Mouse (Mus musculus) neural tube, embryonic 13.5 days (tissue): ENCODE measurements around the gene Rasa4. TPM values are rescaled to one million over a fixed set of nuclear protein-coding genes. Genes with fewer than 3 reads are reported as not detected.

Experiments
- ATAC-seq: fragments of 200-750 bp; cut with Nextera tagmentation; 2 replicates; pipeline ENCODE4 v1.8.0; 2017; ENCODE audit warnings: low read depth, mild to moderate bottlenecking, moderate TSS enrichment, moderate library complexity
- H3K27ac ChIP-seq: fragments of 300-500 bp; sonication (generic); replicated peaks from 2 replicates; pipeline ENCODE4 v1.5.1; 2015; ENCODE audit warnings: moderate library complexity, mild to moderate bottlenecking, inconsistent platforms
- H3K27me3 ChIP-seq: fragments of 300-500 bp; sonication (generic); 2 replicates; pipeline ENCODE4 v1.6.1; 2015; ENCODE audit warnings: mild to moderate bottlenecking, inconsistent platforms
- H3K36me3 ChIP-seq: fragments of 300-500 bp; sonication (generic); 2 replicates; pipeline ENCODE4 v1.6.1; 2015; ENCODE audit warnings: mild to moderate bottlenecking, inconsistent platforms
- H3K4me1 ChIP-seq: fragments of 300-500 bp; sonication (generic); replicated peaks from 2 replicates; pipeline ENCODE4 v1.6.1; 2015; ENCODE audit warnings: inconsistent platforms
- H3K4me2 ChIP-seq: fragments of 300-500 bp; sonication (generic); 2 replicates; pipeline ENCODE4 v1.6.1; 2015; ENCODE audit warnings: inconsistent platforms, mild to moderate bottlenecking, moderate library complexity
- H3K4me3 ChIP-seq: fragments of 300-500 bp; sonication (generic); 2 replicates; pipeline ENCODE4 v1.5.1; 2015; ENCODE audit warnings: mild to moderate bottlenecking, inconsistent platforms
- H3K9ac ChIP-seq: fragments of 300-500 bp; sonication (generic); 2 replicates; pipeline ENCODE4 v1.6.1; 2015; ENCODE audit warnings: moderate library complexity, mild to moderate bottlenecking, inconsistent platforms
- H3K9me3 ChIP-seq: fragments of 300-500 bp; sonication (generic); 2 replicates; pipeline ENCODE4 v1.6.1; 2016; ENCODE audit warnings: inconsistent platforms
- whole genome bisulfite sequencing: fragments of 180-500 bp; shearing (Covaris S2); methylation state at CpG from one replicate; pipeline ENCODE4 v1.1.7; 2015; 5-methylcytosine and 5-hydroxymethylcytosine counted together
- polyA plus RNA-seq: library from polyadenylated mRNA; unstranded; fragments of >200 nt; fragmentation: Nextera tagmentation; extraction: Ambion mirVana; gene quantifications from 2 replicates; pipeline ENCODE4 v1.2.1, GENCODE M21; 2015

The Rasa4 gene
- polyA plus RNA-seq, 1 experiment from 2014 or later: 19.7 TPM

DNA sequence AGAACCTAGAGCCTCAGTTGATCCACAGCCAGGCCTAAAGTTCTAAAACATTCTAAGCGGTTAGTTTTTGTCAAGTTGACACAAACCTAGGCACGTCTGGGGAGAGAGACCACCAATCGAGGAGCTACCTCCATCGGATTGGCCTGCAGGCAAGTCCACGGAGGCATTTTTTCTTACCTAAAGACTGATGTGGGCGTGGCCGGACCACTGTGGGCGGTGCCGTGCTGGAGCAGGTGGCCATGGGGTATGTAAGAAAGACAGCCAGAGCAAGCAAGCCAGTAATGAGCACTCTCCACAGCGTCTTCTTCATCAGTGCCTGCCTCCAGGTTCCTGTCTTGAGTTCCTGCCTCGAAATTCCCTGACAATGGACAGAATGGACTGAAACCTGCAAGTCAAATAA, 10.2 kb upstream of the Rasa4 start:
- 69% methylated on average over 11 of the region's 11 CpGs for WGBS

DNA sequence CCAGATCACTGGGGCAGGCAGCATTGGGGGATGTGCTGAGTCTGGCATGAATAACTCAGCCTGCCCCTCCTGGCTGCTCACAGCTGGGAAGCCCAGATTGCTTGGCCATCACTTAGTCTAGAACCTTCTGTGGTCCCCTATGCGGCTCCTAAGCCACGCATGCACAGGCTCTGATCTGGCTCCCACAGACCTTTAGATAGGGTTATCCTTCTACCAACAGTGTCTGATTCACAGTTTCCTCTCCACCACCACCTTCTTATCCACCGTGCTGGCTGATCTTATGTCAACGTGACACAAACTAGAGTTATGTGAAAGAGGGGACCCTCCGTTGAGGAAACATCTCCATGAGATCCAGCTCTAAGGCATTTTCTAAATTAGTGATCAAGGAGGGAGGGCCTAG, 8.6 kb upstream of the Rasa4 start:
- Histone ChIP-seq H3K27me3 (no peaks in the 10 kb centered on the region), H3K9ac (no peak overlapping the region), H3K4me3 (no peak overlapping the region), H3K9me3 (no peaks in the 10 kb centered on the region), H3K36me3 (no peaks in the 10 kb centered on the region), H3K4me1 (peaks cover 13% of the 10 kb centered on the region), H3K4me2 (no peak overlapping the region), H3K27ac (no peak overlapping the region)
- ATAC-seq: no peak
- WGBS: 89% methylated on average over 5 of the region's 5 CpGs

More for the DNA sequence above, 10.2 kb upstream of the Rasa4 start:
- Histone ChIP-seq H3K4me3 (no peak overlapping the region), H3K4me1 (peaks cover 13% of the 10 kb centered on the region), H3K4me2 (no peak overlapping the region), H3K9ac (no peak overlapping the region), H3K36me3 (no peaks in the 10 kb centered on the region), H3K27me3 (no peaks in the 10 kb centered on the region), H3K27ac (no peak overlapping the region), H3K9me3 (no peaks in the 10 kb centered on the region)
- ATAC-seq: no peak

DNA sequence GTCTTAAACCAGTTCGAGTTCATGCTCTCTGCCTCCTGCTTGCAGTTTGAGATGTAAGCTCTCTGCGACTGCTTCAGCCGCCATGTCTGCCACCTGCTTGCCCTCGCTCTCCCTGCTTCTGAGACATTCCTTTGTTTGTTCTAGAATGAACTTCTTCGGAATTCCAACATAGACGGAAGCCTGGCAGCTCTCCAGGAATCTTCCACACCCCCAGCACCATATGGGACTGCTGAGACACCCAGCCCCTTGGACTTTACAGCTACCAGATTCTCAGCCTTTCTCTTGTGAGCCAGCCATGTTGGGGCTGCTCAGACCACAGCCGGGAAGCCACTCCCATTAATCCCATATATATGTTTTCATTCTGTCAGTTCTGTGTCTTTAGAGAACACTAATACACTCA, 7.4 kb upstream of the Rasa4 start:
- H3K9ac ChIP-seq: no peak overlapping the region
- 42% methylated on average over 7 of the region's 7 CpGs for WGBS
- no peak for ATAC-seq
- no peak overlapping the region for H3K4me3 ChIP-seq
- no peaks in the 10 kb centered on the region for H3K36me3 ChIP-seq
- peaks cover 13% of the 10 kb centered on the region for H3K4me1 ChIP-seq
- no peak overlapping the region for H3K4me2 ChIP-seq
- no peak overlapping the region for H3K27ac ChIP-seq
- no peaks in the 10 kb centered on the region for H3K9me3 ChIP-seq
- H3K27me3 ChIP-seq: no peaks in the 10 kb centered on the region

DNA sequence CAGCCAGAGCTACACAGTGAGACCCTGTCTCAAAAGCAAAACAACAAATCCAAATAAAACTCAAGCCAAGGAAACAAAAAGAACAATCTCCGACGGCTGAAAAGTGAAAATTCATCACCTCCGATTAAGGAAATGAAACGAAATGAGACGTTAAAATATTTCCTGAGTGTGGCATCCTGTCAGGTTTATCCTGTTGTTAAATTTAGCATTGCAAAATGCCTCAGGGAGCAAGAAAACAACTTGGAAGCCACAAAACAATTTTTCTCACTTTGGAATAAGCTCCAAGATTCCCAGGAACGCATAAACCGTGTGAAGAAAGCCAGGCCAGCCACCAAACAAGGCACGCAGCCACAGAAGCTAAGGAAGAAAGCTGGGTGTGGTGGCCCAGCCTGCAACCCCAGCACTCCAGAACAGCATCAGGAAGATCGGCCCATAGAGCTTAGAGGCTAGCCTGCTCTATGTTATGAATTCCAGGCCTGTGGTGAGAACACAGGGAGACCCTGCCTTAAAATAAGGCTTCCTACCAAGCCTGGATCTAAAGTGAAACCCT, 6.6 kb upstream of the Rasa4 start:
- Histone ChIP-seq H3K9ac (no peak overlapping the region), H3K4me1 (peaks cover 13% of the 10 kb centered on the region), H3K4me3 (no peak overlapping the region), H3K27ac (no peak overlapping the region), H3K9me3 (no peaks in the 10 kb centered on the region), H3K36me3 (no peaks in the 10 kb centered on the region), H3K27me3 (no peaks in the 10 kb centered on the region), H3K4me2 (no peak overlapping the region)
- no peak for ATAC-seq
- WGBS: 88% methylated on average over 9 of the region's 9 CpGs

DNA sequence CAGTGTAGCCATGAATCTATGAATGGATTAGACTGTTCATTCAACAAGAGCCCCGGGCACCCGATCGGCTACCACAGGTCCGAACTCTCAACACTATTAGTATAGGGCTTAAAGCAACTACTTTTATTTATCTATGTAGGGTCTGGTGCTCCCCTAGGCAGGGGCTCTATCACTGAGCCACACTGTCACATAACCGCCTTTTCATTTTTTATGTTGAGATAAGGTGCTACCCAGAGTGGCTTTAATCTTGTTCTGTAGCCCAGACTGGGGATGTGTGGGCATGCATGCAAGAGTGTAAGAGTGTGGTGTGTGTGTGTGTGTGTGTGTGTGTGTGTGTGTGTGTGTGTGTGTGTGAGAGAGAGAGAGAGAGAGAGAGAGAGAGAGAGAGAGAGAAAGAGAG, 5.6 kb upstream of the Rasa4 start:
- Histone ChIP-seq H3K27me3 (no peaks in the 10 kb centered on the region), H3K9ac (no peak overlapping the region), H3K36me3 (no peaks in the 10 kb centered on the region), H3K4me1 (peaks cover 10% of the 10 kb centered on the region), H3K9me3 (no peaks in the 10 kb centered on the region), H3K4me2 (no peak overlapping the region), H3K4me3 (no peak overlapping the region), H3K27ac (no peak overlapping the region)
- WGBS: 88% methylated on average over 5 of the region's 5 CpGs
- ATAC-seq: no peak

DNA sequence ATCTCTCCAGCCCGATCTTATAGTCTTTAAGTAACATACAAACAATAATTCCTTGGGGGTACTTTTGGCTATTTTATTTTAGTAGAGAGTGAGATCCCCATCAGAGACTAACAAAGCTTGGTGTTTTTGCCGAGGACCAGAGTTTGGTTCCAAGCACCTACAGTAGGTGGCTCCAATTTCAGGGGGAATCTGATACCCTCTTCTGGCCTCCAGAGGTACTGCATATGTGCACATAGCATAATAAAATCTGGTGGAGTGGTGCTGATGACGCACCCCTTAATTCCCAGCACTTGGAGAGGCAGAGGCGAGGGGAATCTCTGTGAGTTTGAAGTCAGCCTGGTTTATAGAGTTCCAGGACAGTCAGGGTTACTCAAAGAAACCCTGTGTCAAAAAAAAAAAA, 1.4 kb upstream of the Rasa4 start:
- Histone ChIP-seq H3K4me3 (no peak overlapping the region), H3K4me1 (peaks cover 30% of the 10 kb centered on the region), H3K9ac (no peak overlapping the region), H3K27me3 (peaks cover 7% of the 10 kb centered on the region; the same call in 1 of the 2 replicates), H3K27ac (no peak overlapping the region), H3K4me2 (no peak overlapping the region), H3K36me3 (no peaks in the 10 kb centered on the region), H3K9me3 (no peaks in the 10 kb centered on the region)
- 82% methylated on average over 4 of the region's 4 CpGs for WGBS
- no peak for ATAC-seq

DNA sequence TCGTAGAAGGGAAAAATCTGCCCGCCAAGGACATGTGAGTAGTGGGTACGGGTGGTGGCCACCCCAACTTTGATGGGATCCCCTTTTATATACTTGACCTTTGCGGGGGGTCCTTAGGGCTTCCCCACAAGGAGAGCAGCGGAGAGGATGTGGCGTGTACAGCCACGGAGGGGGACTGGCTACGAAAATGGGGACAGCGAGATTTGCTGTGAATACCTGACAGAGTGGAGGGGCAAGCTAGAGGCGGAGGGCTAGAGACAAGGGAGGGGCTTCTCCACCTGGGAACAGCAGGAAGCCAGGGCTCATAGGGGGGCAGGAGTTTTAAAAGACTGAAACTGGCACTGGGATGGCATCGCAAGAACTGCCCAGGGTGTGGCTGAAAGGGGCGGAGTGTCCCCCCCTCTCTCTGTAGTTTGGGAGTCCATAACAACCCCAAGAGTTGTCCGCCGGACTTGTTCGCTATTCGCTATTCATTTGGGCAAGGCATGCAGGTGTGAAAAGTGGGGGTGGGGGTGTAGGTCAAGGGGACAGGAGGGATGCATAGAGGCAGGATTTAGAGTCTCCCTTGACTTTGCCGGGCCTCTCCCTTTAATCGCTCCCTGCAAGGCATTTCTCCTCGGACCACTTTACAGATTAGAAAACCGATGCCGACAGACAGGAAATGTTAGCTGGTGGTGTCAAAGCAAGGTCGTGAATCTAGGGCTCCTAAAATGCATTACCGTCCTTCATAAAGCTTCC, 597 bp downstream of the Rasa4 start:
- peak overlapping the region; percentile 72 for H3K9ac ChIP-seq
- H3K4me1 ChIP-seq: peaks cover 30% of the 10 kb centered on the region
- H3K27me3 ChIP-seq: peaks cover 7% of the 10 kb centered on the region; the same call in 1 of the 2 replicates
- H3K4me2 ChIP-seq: peak overlapping the region; percentile 84
- H3K4me3 ChIP-seq: peak overlapping the region; percentile 60
- H3K27ac ChIP-seq: 0 out of 2 replicates have a peak overlapping the region, but pooled peaks have one; percentile 2
- ATAC-seq: peak; percentile 51
- WGBS: 2% methylated on average over 23 of the region's 23 CpGs
- H3K36me3 ChIP-seq: no peaks in the 10 kb centered on the region
- no peaks in the 10 kb centered on the region for H3K9me3 ChIP-seq

DNA sequence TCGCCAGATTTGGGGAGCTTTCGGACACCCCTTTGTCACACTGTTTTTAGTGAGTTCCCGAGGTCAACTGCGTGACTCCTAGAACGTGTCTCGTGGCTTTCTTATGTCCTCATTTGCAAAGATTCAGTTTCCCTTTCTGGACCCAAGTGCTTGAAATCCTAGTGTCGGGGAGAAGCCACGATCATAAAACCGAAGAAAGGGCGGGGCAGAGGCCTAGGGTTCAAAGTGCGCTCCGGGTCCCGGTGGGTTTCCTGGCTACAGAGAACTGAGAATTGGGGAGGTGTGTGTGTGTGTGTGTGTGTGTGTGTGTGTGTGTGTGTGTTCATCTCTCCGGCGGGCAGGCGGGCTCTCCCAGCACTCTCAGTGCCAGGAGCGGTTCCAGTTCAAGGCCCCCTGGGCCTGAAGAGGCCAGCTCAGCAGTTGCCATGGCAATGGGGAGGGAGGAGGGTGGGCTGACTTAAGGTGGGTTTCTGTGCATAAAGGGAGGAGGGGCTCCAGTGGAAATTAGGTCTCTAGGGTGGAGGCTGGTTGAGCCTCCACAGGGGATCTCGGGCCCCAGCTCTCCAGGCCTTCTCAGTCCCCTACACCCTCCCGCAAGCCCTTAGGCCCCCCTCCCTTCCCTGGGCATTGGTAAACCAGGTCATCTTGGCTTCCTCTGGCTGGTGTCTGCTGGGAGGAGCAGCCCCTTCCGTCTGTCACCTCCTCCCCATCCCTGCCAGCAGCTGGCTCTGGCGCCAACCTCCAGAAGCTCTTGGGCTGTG, 1.4 kb downstream of the Rasa4 start:
- WGBS: 5% methylated on average over 20 of the region's 21 CpGs
- Histone ChIP-seq H3K9me3 (no peaks in the 10 kb centered on the region), H3K9ac (peak overlapping the region; percentile 72), H3K27ac (peak overlapping the region; percentile 49), H3K36me3 (no peaks in the 10 kb centered on the region), H3K4me1 (peaks cover 30% of the 10 kb centered on the region), H3K27me3 (peaks cover 7% of the 10 kb centered on the region; the same call in 1 of the 2 replicates), H3K4me3 (peak overlapping the region; percentile 60), H3K4me2 (peak overlapping the region; percentile 84)
- ATAC-seq: peak; percentile 30

DNA sequence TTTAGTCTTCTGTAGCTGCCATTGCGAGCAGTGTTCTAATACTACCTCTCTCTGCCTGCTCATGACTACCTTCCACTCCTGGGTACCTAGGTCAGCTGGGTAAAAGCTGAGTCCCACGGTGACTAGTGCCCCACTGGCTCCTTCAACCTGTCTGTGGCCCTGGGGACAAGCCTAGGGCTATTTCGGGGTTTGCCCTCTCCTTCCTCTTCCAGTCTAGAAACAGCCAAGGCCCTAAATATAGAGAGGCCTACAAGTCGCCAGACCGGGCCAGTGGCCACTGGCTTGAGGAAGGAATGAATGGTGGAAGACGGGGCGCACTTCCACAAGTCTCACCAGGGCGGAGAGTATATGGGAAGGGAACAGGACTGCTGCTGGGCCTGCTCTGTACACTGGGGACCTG, 2.6 kb downstream of the Rasa4 start:
- no peak for ATAC-seq
- no peak overlapping the region for H3K27ac ChIP-seq
- peaks cover 10% of the 10 kb centered on the region; the same call in 1 of the 2 replicates for H3K27me3 ChIP-seq
- no peaks in the 10 kb centered on the region for H3K9me3 ChIP-seq
- no peak overlapping the region for H3K4me2 ChIP-seq
- WGBS: 88% methylated on average over 8 of the region's 8 CpGs
- no peak overlapping the region for H3K9ac ChIP-seq
- peaks cover 30% of the 10 kb centered on the region for H3K4me1 ChIP-seq
- no peaks in the 10 kb centered on the region for H3K36me3 ChIP-seq
- H3K4me3 ChIP-seq: no peak overlapping the region

DNA sequence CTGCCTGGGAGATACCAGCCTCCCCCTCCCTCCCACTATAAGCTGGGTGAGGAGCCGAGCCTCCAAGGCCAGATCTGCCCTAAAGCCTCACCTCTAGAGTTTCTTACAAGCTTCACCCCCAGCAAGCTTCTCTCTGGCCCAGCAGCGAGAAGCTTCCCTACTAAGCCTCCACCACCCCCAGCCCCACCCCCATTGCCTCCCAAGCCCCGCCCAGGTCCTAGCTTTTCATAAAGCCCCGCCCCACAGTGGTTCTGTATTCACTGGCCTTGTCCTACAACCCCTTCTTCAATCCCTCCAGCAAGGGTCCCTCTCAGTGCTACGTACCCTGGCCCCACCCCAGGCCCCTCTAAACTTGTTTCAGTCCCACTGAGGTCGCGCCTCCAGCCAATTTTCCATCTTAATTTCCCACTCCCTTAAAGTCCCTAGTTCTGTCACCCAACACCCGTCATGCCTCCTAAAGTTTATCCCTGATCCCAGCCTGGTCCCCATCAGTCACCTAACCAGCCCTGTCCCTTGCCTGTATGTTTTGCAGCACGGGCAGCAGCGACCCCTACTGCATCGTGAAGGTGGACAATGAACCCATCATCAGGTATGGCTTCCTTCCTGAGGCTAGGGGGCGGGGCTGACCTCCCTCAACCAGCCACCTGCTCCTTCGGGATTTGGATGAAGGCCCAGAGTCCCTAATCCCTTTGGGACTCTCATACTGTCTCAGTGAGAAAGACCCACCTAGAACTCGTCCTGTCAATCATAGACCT, 5.3 kb downstream of the Rasa4 start:
- no peak overlapping the region for H3K4me3 ChIP-seq
- peaks cover 23% of the 10 kb centered on the region for H3K4me1 ChIP-seq
- no peaks in the 10 kb centered on the region for H3K9me3 ChIP-seq
- H3K36me3 ChIP-seq: no peaks in the 10 kb centered on the region
- WGBS: 18% methylated on average over 14 of the region's 14 CpGs
- no peak for ATAC-seq
- H3K4me2 ChIP-seq: no peak overlapping the region
- H3K9ac ChIP-seq: no peak overlapping the region
- H3K27ac ChIP-seq: no peak overlapping the region
- peaks cover 12% of the 10 kb centered on the region; the same call in 1 of the 2 replicates for H3K27me3 ChIP-seq

DNA sequence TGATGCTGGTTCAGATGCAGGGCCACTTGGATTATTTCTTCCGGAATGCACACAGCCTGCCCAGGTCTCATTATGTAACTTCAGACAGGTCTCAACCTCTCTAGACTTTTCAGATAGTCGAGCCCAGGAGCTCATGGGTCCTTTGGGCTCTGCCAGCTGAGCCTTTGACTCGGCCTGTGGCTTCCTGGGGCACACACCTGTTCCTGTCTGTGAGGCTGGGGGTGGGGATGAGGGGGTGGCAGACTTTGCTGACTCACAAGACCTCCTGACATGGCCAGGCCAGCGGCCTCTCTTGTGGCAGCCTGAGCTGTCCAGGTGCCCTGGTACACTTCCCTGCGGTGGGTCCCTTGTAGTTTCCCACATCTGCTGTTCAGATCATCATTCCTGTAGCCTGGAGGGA, 8.2 kb downstream of the Rasa4 start:
- H3K9me3 ChIP-seq: no peaks in the 10 kb centered on the region
- H3K27ac ChIP-seq: no peak overlapping the region
- H3K4me1 ChIP-seq: no peaks in the 10 kb centered on the region
- H3K27me3 ChIP-seq: 0 out of 2 replicates have a peak, but pooled peaks cover 5% of the 10 kb centered on the region
- ATAC-seq: no peak
- no peak overlapping the region for H3K4me3 ChIP-seq
- no peaks in the 10 kb centered on the region for H3K36me3 ChIP-seq
- H3K4me2 ChIP-seq: no peak overlapping the region
- WGBS: 70% methylated on average over 5 of the region's 5 CpGs
- no peak overlapping the region for H3K9ac ChIP-seq
